Mouse (Mus musculus) embryo, embryonic 9.5 days (tissue): Measurements from ENCODE around the gene Col4a1.
A peak's percentile ranks its signal among the peaks of the same experiment; 100 is the strongest.

Experiments used
- DNase-seq: peaks from one replicate; pipeline ENCODE4 v3.0.0-alpha.2; 2017; ENCODE audit errors: extremely low spot score

Gene Col4a1

DNA sequence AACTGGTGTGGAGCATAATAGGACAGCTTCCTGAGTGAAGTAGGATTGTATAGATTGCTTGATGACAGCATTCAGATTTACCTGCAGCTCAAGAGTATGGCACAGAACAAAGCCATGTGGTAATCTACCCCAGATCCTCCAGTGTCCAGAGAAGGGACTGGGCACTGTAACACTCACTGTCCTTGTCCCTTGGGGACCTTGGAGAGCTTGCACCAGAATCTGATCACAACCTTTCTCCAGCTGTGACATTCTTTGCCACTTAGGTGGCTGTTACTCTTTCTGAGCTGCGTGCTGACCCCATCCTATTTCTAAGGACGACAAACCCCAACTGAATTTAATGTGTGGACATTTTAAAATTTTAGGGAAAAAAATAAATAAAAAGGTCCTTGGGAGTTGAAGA lies 46.2 kb downstream of the Col4a1 start:
- DNase-seq = no peak

GRCm38 (mm10) chr8:11265971-11266370 lies 46.7 kb downstream of the Col4a1 start:
- DNase-seq = no peak

DNA sequence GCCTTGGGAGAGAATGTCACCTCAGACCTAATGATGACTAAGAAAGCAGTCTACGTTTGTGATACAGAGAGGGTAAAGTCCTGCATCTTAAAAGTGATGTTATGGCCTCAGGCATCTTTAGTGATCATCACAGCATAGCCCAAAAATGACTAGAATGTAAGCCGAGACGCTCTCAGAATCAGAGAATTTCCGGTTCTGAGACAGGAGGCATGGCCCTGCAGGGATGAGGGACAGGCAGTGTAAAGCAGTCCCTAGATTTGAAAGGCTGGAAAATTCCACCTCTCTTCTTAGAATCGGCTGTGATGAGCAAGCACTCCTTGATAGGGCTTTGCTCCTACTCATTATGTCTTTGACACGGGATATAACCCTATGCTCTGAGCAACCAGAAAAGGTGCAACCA lies 48.8 kb downstream of the Col4a1 start:
- DNase-seq = no peak

DNA sequence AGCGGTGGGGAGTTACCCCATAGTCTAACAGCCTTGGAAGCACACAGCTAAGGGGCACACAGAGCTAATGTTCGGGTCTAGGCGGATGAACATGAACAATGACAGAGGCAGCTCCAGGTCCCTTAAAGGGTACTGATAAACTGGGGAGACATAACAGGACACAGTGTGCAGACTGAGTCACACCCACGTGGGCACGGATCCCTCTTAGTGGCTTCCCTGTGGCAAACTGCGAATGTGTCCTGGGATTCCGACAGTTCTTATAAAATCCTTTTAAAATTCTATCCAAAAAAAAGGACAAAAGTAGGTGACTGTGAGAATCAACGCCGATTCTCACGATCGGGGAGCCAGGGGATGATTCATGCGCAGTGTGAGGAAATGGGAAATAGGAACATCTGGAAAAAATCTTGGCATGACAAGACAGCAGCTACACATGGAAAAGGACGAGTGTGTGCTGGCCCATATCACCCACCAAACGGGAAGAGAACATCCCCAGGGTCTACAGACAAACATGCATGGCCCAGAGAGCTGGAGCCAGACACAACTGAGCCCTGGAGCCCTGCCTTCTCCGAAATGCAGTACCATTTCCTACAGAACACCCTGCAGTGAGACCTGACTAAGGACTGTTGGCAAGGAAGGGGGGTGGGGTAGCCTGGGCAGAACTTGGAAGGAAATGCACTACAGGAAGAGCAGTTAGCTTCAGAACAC lies 50.4 kb downstream of the Col4a1 start:
- DNase-seq = no peak

DNA sequence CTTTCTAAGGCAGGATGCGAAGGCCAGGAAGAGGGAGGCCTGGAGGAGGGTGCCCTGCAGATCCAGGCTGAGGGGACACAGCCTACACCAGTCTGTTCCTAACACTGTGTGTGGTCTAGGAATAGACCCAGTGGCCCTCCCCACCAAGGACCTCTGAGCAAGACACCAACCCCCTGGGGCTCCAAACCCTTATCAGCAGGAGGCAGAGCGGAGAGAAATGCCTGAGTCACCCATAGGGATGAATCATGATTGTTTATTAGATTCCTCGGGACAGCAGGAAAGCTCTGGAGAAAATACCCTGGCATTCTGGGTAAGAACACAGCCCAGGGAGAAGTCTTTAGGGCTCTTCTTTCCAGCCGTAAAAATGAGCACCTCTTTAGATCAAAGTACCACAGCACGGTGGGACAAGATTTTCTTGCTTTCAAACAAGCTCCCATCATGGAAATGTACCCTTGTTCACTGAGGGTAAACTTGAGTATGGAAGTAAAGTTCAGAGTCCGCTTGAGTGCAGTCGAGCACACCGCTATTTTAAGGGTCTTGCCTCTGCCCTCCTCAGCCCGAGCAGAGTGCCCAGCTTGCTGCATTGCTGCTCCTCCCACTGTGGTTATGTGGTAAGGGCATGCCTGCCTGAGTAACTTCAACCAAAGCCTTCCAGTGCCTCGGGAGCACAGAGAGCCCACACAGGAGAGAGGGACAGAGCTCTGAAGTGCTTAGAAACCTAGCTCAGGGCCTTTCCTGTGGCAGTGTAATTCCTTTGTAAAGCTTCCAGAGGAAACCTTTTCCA lies 52.6 kb downstream of the Col4a1 start:
- DNase-seq = no peak

GRCm38 (mm10) chr8:11258517-11259136 lies 54.0 kb downstream of the Col4a1 start:
- no peak for DNase-seq

DNA sequence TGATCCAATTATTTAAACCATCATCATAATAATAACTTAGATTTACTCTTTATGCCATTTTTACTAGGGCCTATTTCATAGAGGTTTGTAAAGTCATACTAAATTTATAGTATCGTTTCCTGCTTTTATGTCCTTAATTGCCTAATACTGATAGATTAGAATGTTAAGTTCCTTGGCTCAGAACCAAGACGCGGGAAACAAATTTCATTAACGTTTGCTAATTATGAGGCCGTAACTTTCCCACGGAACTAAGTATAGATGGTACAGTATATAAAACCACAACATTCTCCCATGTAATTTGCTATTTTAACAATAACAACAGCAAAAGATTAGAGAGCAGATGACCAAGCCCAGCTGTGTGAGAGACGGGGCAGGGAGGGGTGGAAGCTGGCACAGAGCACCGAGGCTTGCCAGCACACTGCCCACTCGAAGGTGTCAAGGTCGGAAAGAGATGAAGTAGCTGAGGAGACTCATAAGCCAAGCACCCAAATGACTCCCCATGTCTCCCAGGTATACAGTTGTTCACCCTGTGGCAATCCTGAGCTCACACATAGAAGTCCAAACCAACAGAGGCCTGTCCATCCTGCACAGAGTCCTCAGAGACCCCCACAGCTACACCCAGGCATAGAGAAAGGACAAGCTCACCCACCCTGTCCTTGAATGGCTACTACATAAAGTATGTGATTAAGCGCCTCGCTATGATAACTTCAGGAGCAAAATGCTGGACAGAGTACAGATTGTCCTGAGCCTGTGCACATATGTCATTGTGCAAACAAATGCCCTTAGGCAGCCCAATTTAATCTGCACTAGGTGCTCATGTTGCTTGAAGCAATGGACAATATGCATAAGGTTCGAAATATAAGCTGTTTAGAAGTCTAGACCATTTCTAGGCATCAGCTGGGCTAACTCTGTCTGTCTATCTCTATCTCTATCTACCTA lies 55.3 kb downstream of the Col4a1 start:
- no peak for DNase-seq

- no peak for DNase-seq
Measured at GRCm38 (mm10) chr8:11256405-11256804, 56.2 kb downstream of the Col4a1 start.

GRCm38 (mm10) chr8:11255680-11256079 lies 56.9 kb downstream of the Col4a1 start:
- no peak for DNase-seq

DNA sequence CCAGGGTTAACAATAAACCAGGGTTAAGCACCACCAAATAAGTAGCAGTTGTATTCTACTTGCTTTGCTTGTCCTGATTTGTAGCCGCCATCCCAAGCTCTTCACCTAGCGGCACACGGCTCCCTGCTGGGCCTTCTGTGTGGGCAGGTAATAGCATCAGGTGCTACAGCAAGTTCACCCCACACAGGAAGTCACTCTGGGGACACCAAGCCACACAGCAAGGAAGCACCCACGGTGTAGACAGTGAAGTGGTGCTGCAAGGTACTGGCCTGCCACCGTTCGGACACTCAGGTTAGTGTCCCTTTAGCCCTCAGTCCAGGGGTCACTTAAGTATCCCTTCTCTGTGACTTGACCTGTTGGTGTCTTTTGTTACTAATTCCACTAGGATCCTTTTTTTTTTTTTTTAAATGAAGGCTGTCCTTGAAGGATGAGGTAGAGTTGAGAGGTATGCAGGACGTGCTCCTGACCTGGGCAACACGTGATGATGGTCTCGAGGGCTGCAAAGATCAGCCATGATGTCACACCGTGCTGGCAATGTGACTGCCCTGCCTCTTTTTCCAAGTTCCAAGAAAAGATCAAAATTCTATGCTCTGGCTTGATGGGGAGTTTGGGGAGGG lies 57.6 kb downstream of the Col4a1 start:
- DNase-seq = no peak

DNA sequence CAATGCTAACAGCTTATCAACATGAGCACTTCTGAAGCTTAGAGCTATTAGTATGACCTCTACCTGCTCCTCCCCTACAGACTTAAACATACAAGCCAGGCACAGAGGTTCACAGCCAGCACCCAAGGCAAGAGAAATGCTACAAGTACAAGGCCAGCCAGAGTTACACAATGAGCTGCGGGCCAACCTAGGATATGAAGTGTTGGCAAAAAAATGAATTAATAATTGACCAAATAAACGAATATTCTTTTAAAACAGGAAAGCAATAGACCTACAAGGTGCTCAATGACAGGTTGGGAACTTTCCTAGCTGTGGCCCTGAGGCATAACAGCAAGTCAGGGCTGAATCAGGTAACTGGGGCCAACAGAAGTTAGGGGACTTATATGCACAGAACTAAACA lies 58.1 kb downstream of the Col4a1 start:
- DNase-seq = no peak

GRCm38 (mm10) chr8:11253556-11253955 lies 59.1 kb downstream of the Col4a1 start:
- peak; percentile 81 for DNase-seq

- no peak for DNase-seq
Measured at GRCm38 (mm10) chr8:11253041-11253440, 59.6 kb downstream of the Col4a1 start.

DNA sequence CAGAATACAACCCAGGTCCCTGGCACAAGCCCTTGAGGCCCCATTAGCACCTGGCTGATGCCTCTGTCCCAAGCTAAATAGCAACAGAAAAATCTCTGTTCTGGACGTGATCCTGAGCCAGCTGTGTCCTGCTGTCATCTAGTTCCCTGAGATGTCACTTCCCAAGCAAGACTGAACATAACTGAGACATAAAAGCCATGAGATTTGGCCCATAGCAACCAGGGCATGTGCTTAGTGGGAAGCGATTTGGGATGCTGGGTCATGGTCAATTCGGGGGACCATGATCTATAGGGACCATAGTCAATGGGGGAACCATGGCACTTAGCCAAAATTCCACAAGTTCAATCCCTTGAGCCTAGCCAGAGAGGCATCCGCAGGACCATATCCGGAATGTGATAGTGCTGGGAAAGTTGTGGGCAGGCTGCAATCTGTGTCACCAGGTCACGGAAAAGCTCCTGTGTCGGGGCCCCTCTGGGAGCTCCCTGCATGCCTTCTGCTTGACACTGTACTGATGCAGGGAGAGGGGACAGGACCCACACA lies 60.3 kb downstream of the Col4a1 start:
- no peak for DNase-seq

DNA sequence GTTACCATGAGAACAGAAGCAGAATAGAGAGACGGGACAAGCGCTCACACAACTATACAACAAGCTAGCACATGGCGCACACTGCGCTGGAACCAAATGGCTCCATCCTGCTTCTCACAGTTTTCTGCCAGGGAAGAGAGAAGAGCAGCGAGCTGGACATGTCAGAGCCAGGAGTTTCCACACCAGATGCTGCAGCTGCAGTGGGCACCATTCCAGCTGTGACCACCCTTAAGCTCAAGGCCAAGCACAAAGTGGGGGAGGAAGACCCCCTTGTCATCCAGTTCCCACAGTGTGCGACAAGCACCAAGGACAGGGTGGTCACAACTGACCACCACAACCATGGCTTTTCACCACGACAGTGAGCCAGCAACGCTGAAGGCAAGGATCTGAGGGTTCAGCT lies 62.5 kb downstream of the Col4a1 start:
- no peak for DNase-seq

GRCm38 (mm10) chr8:11249541-11250058 lies 63.0 kb downstream of the Col4a1 start:
- no peak for DNase-seq

GRCm38 (mm10) chr8:11248712-11249111 lies 63.9 kb downstream of the Col4a1 start:
- no peak for DNase-seq

GRCm38 (mm10) chr8:11241488-11241887 lies 71.1 kb downstream of the Col4a1 start:
- no peak for DNase-seq

DNA sequence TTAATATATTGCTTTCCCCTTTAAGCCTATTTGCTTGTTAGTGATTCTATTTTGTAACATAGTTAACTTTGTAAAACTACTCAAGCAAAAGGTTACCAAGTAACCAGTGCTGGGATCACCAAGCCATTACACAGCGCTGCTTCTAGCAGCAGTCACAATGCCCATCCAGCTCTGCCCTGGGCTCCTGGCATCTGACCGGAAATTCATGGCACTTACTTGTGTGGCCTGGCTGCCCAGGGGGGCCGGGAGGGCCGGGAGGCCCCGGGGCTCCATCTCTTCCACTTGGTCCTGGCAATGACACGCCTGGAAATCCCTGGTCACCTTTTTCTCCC lies 77.8 kb downstream of the Col4a1 start:
- no peak for DNase-seq

DNA sequence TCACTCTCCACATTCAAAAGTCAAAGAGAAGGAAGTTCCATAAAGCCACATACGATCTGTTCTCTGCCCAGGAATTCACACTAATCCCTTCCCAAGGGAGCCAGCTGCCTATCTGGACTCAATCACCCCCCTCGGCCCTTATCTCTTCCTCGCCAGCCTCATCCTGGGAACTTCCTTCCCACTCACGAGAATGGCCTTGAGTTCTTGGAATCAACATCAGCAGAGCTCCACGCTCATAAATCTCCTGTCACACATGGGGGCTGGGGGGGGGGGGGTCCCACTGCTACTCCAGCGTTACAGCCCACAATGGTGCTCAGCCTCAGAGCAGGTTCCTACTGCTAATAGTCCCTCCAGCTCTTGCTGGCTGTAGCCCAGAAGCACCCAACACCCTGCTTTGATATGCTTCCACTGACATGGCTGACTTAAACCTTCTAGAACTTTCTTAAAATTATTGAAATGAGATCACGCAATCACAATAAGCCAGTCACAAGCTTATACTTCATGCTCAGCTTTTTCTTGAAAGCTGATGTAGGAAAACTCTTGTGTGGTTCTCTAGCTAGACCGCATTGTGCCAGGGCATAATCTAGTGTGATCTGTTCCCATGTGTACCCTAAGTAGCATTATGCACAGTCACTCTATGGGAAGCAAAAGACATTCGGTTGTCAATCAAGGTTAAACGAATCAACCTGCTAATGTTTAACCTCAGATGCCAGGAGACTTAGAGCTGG lies 78.3 kb downstream of the Col4a1 start:
- DNase-seq = peak; percentile 22
